In the genomic region with DNA sequence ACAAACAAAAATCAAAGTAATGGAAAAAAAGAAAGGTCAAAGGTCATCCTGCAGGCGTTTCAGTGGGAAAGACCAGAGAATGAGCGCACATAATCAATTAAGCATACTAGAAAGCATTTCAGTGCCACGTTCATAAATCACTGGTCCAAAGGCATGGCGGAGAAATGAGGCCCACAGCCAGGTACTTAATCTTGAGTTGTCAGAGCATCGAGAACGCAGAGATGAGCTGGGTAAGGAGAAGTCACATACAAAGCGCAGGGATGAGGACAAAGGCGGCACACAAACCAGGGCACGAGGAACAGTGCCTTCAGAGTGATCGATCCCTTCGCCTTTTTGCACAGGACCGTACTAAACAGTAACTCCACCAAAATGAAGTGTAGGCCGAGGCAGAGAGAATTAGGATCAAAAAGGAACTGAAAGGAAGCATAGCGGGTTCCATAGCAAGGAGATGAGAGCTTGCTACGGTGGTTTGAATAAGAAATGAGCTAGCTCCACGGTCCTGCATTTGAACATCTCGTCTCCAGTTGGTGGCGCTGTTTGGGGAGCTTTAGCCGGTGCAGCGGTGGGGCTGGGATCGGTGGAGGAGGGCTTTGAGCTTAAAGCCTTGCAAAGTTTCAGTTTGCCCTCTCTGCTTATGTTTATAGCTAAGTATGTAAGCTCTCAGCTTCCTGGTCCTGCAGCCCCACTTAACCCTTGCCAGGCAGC, we compare ENCODE assay signal across 8 mouse cellular contexts. TPM values are rescaled to one million over a fixed set of nuclear protein-coding genes. Genes with fewer than 3 reads are reported as not detected.
DNase-seq lines count a peak whose midpoint lies in the region; ATAC-seq lines count a peak whose summit lies in the region.

No protein-coding gene starts in this region.

- no peaks in the 10 kb centered on the region for H3K27me3 ChIP-seq in hindbrain, embryonic 13.5 days

- peak; percentile 85 for DNase-seq in NIH3T3 (ENCODE audit: low read depth)
- peak; percentile 20 for DNase-seq in cerebellum, adult 9-10 months
- DNase-seq in layer of hippocampus, postnatal 14 days (ENCODE audit: low spot score in 2 of 2), result peak; percentile 62 to 65
- peak; percentile 79 for DNase-seq in lung, postnatal 36 days
- peak; percentile 88 for DNase-seq in retina, embryonic 14.5 days (ENCODE audit: low spot score)
- peak; percentile 94 for DNase-seq in thymus, postnatal 4 days

- ATAC-seq in frontal cortex, adult (ENCODE audit: low TSS enrichment), result peak; percentile 94
- peak; percentile 67 for ATAC-seq in hindbrain, embryonic 13.5 days (ENCODE audit: low FRiP score)

- H3K27ac ChIP-seq in hindbrain, embryonic 13.5 days, result peak overlapping the region; percentile 85

- H3K9ac ChIP-seq in hindbrain, embryonic 13.5 days, result peak overlapping the region; percentile 60

- H3K4me3 ChIP-seq in hindbrain, embryonic 13.5 days, result peak overlapping the region; percentile 19

- H3K36me3 ChIP-seq in hindbrain, embryonic 13.5 days, result no peaks in the 10 kb centered on the region

- H3K9me3 ChIP-seq in hindbrain, embryonic 13.5 days, result no peaks in the 10 kb centered on the region

- WGBS in hindbrain, embryonic 13.5 days, result 2% methylated on average over 21 of the region's 21 CpGs

- peak overlapping the region; percentile 41 for H3K4me2 ChIP-seq in hindbrain, embryonic 13.5 days

- H3K4me1 ChIP-seq in hindbrain, embryonic 13.5 days (replicated peaks), result peaks cover 49% of the 10 kb centered on the region

RNA-seq across cellular contexts. Expression of gene Fam20b, which starts 33.3 kb away (rescaled TPM):
- polyA plus RNA-seq in hindbrain, embryonic 13.5 days (2015; fragmentation: Nextera tagmentation; extraction: Ambion mirVana), result 27.0 and 27.9 TPM in 2 replicates
- total RNA-seq in layer of hippocampus, postnatal 14 days (2021), result 10 to 100 TPM; 65.4 to 67.0 TPM

Comparison
In these comparisons a context has a peak if more than half of its experiments do, and no peak if none do; other contexts are left out.
1. Peak in every context shown above with its lines: DNase-seq, ATAC-seq, H3K4me3 ChIP-seq and H3K27ac ChIP-seq.
2. DNase-seq: peak in every context shown above with its lines; median percentile 94 in thymus, postnatal 4 days; 88 in retina, embryonic 14.5 days; 85 in NIH3T3; 79 in lung, postnatal 36 days; 64 in layer of hippocampus, postnatal 14 days; 20 in cerebellum, adult 9-10 months.